Mouse (Mus musculus): ENCODE results near the gene Baiap2l2. TPM values are rescaled to one million over a fixed set of nuclear protein-coding genes. Genes with fewer than 3 reads are reported as not detected.

Gene Baiap2l2
- polyA plus RNA-seq, 1 experiment from 2014 or later = 2.6 TPM

GRCm38 (mm10) chr15:79306043-79306637, 20.8 kb upstream of the Baiap2l2 start:
- WGBS = 74% methylated on average over 23 of the region's 23 CpGs
- no peaks in the 10 kb centered on the region for H3K9me3 ChIP-seq (ENCODE audit: control insufficient read depth, low read length)
- no peak overlapping the region for H3K27ac ChIP-seq
- ATAC-seq (ENCODE audit: low FRiP score) (no peak), DNase-seq (ENCODE audit: low spot score) (no peak)
- H3K9ac ChIP-seq = no peak overlapping the region
- H3K4me2 ChIP-seq (replicated peaks) = no peak overlapping the region
- H3K4me1 ChIP-seq (replicated peaks; ENCODE audit: control insufficient read depth, insufficient read depth, low read length) = no peaks in the 10 kb centered on the region
- H3K27me3 ChIP-seq (ENCODE audit: control insufficient read depth, insufficient read depth, low read length) = no peaks in the 10 kb centered on the region
- peaks cover 18% of the 10 kb centered on the region; the same call in 1 of the 2 replicates for H3K36me3 ChIP-seq (replicated peaks; ENCODE audit: control insufficient read depth, insufficient read depth)
- H3K4me3 ChIP-seq (replicated peaks; ENCODE audit: low read length) = no peak overlapping the region

- 62% methylated on average over 5 of the region's 5 CpGs for WGBS
- H3K9ac ChIP-seq = no peak overlapping the region
- ATAC-seq (ENCODE audit: low FRiP score) = no peak
- H3K36me3 ChIP-seq (replicated peaks; ENCODE audit: control insufficient read depth, insufficient read depth) = peaks cover 13% of the 10 kb centered on the region; the same call in 1 of the 2 replicates
- H3K4me1 ChIP-seq (replicated peaks; ENCODE audit: control insufficient read depth, insufficient read depth, low read length) = no peaks in the 10 kb centered on the region
- no peak overlapping the region for H3K27ac ChIP-seq
- no peak overlapping the region for H3K4me2 ChIP-seq (replicated peaks)
- H3K27me3 ChIP-seq (ENCODE audit: control insufficient read depth, insufficient read depth, low read length) = no peaks in the 10 kb centered on the region
- no peaks in the 10 kb centered on the region for H3K9me3 ChIP-seq (ENCODE audit: control insufficient read depth, low read length)
- no peak overlapping the region for H3K4me3 ChIP-seq (replicated peaks; ENCODE audit: low read length)
- no peak for DNase-seq (ENCODE audit: low spot score)
Observed at GRCm38 (mm10) chr15:79304832-79305231, 19.5 kb upstream of the Baiap2l2 start.

- Histone ChIP-seq H3K9ac (no peak overlapping the region), H3K4me3 (replicated peaks; ENCODE audit: low read length) (no peak overlapping the region), H3K4me2 (replicated peaks) (no peak overlapping the region), H3K36me3 (replicated peaks; ENCODE audit: control insufficient read depth, insufficient read depth) (peaks cover 13% of the 10 kb centered on the region; the same call in 1 of the 2 replicates), H3K27ac (no peak overlapping the region), H3K4me1 (replicated peaks; ENCODE audit: control insufficient read depth, insufficient read depth, low read length) (no peaks in the 10 kb centered on the region), H3K9me3 (ENCODE audit: control insufficient read depth, low read length) (no peaks in the 10 kb centered on the region), H3K27me3 (ENCODE audit: control insufficient read depth, insufficient read depth, low read length) (no peaks in the 10 kb centered on the region)
- DNase-seq (ENCODE audit: low spot score) (no peak), ATAC-seq (ENCODE audit: low FRiP score) (no peak)
- WGBS = 87% methylated on average over 8 of the region's 8 CpGs
Observed at GRCm38 (mm10) chr15:79303725-79304124, 18.4 kb upstream of the Baiap2l2 start.

GRCm38 (mm10) chr15:79299563-79300155, 14.3 kb upstream of the Baiap2l2 start:
- Histone ChIP-seq H3K9me3 (ENCODE audit: control insufficient read depth, low read length) (no peaks in the 10 kb centered on the region), H3K4me2 (replicated peaks) (no peak overlapping the region), H3K4me1 (replicated peaks; ENCODE audit: control insufficient read depth, insufficient read depth, low read length) (no peaks in the 10 kb centered on the region), H3K9ac (no peak overlapping the region), H3K4me3 (replicated peaks; ENCODE audit: low read length) (no peak overlapping the region), H3K27me3 (ENCODE audit: control insufficient read depth, insufficient read depth, low read length) (no peaks in the 10 kb centered on the region), H3K27ac (no peak overlapping the region), H3K36me3 (replicated peaks; ENCODE audit: control insufficient read depth, insufficient read depth) (peaks cover 3% of the 10 kb centered on the region; the same call in 1 of the 2 replicates)
- ATAC-seq (ENCODE audit: low FRiP score) = no peak
- DNase-seq (ENCODE audit: low spot score) = no peak
- WGBS = 82% methylated on average over 2 of the region's 2 CpGs

GRCm38 (mm10) chr15:79298553-79298952, 13.2 kb upstream of the Baiap2l2 start:
- Histone ChIP-seq H3K4me3 (replicated peaks; ENCODE audit: low read length) (no peak overlapping the region), H3K27me3 (ENCODE audit: control insufficient read depth, insufficient read depth, low read length) (no peaks in the 10 kb centered on the region), H3K4me1 (replicated peaks; ENCODE audit: control insufficient read depth, insufficient read depth, low read length) (no peaks in the 10 kb centered on the region), H3K9me3 (ENCODE audit: control insufficient read depth, low read length) (no peaks in the 10 kb centered on the region), H3K27ac (no peak overlapping the region), H3K9ac (no peak overlapping the region), H3K4me2 (replicated peaks) (no peak overlapping the region), H3K36me3 (replicated peaks; ENCODE audit: control insufficient read depth, insufficient read depth) (peaks cover 3% of the 10 kb centered on the region; the same call in 1 of the 2 replicates)
- DNase-seq (ENCODE audit: low spot score) (no peak), ATAC-seq (ENCODE audit: low FRiP score) (no peak)
- 91% methylated on average over 6 of the region's 6 CpGs for WGBS

- H3K9ac ChIP-seq = no peak overlapping the region
- no peak overlapping the region for H3K4me2 ChIP-seq (replicated peaks)
- 90% methylated on average over 9 of the region's 9 CpGs for WGBS
- H3K9me3 ChIP-seq (ENCODE audit: control insufficient read depth, low read length) = no peaks in the 10 kb centered on the region
- H3K27ac ChIP-seq = no peak overlapping the region
- no peak for DNase-seq (ENCODE audit: low spot score)
- H3K36me3 ChIP-seq (replicated peaks; ENCODE audit: control insufficient read depth, insufficient read depth) = no peaks in the 10 kb centered on the region
- ATAC-seq (ENCODE audit: low FRiP score) = no peak
- H3K4me1 ChIP-seq (replicated peaks; ENCODE audit: control insufficient read depth, insufficient read depth, low read length) = no peaks in the 10 kb centered on the region
- no peak overlapping the region for H3K4me3 ChIP-seq (replicated peaks; ENCODE audit: low read length)
- H3K27me3 ChIP-seq (ENCODE audit: control insufficient read depth, insufficient read depth, low read length) = no peaks in the 10 kb centered on the region
Observed at GRCm38 (mm10) chr15:79292779-79293178, 7.4 kb upstream of the Baiap2l2 start.

GRCm38 (mm10) chr15:79290340-79290739, 5.0 kb upstream of the Baiap2l2 start:
- Histone ChIP-seq H3K9ac (no peak overlapping the region), H3K4me2 (replicated peaks) (no peak overlapping the region), H3K27me3 (ENCODE audit: control insufficient read depth, insufficient read depth, low read length) (no peaks in the 10 kb centered on the region), H3K36me3 (replicated peaks; ENCODE audit: control insufficient read depth, insufficient read depth) (peaks cover 17% of the 10 kb centered on the region), H3K27ac (no peak overlapping the region), H3K4me3 (replicated peaks; ENCODE audit: low read length) (no peak overlapping the region), H3K4me1 (replicated peaks; ENCODE audit: control insufficient read depth, insufficient read depth, low read length) (no peaks in the 10 kb centered on the region), H3K9me3 (ENCODE audit: control insufficient read depth, low read length) (no peaks in the 10 kb centered on the region)
- 79% methylated on average over 3 of the region's 3 CpGs for WGBS
- ATAC-seq (ENCODE audit: low FRiP score) (no peak), DNase-seq (ENCODE audit: low spot score) (no peak)

GRCm38 (mm10) chr15:79289441-79289840, 4.1 kb upstream of the Baiap2l2 start:
- no peaks in the 10 kb centered on the region for H3K27me3 ChIP-seq (ENCODE audit: control insufficient read depth, insufficient read depth, low read length)
- DNase-seq (ENCODE audit: low spot score) (no peak), ATAC-seq (ENCODE audit: low FRiP score) (no peak)
- WGBS = 90% methylated on average over 12 of the region's 12 CpGs
- H3K9me3 ChIP-seq (ENCODE audit: control insufficient read depth, low read length) = no peaks in the 10 kb centered on the region
- no peak overlapping the region for H3K27ac ChIP-seq
- H3K36me3 ChIP-seq (replicated peaks; ENCODE audit: control insufficient read depth, insufficient read depth) = peaks cover 17% of the 10 kb centered on the region
- no peaks in the 10 kb centered on the region for H3K4me1 ChIP-seq (replicated peaks; ENCODE audit: control insufficient read depth, insufficient read depth, low read length)
- no peak overlapping the region for H3K4me2 ChIP-seq (replicated peaks)
- H3K4me3 ChIP-seq (replicated peaks; ENCODE audit: low read length) = no peak overlapping the region
- no peak overlapping the region for H3K9ac ChIP-seq

- Histone ChIP-seq H3K9me3 (ENCODE audit: control insufficient read depth, low read length) (no peaks in the 10 kb centered on the region), H3K36me3 (replicated peaks; ENCODE audit: control insufficient read depth, insufficient read depth) (peaks cover 17% of the 10 kb centered on the region), H3K27ac (no peak overlapping the region), H3K4me1 (replicated peaks; ENCODE audit: control insufficient read depth, insufficient read depth, low read length) (no peaks in the 10 kb centered on the region), H3K4me3 (replicated peaks; ENCODE audit: low read length) (no peak overlapping the region), H3K27me3 (ENCODE audit: control insufficient read depth, insufficient read depth, low read length) (no peaks in the 10 kb centered on the region), H3K4me2 (replicated peaks) (no peak overlapping the region), H3K9ac (no peak overlapping the region)
- ATAC-seq (ENCODE audit: low FRiP score) = no peak
- 88% methylated on average over 3 of the region's 3 CpGs for WGBS
- no peak for DNase-seq (ENCODE audit: low spot score)
Observed at GRCm38 (mm10) chr15:79288387-79288786, 3.0 kb upstream of the Baiap2l2 start.
